Mouse (Mus musculus) adrenal gland, postnatal 4 days (tissue): ENCODE measurements around the gene Mpo. TPM values are rescaled to one million over a fixed set of nuclear protein-coding genes. Genes with fewer than 3 reads are reported as not detected.

Experiments used
- DNase-seq, 2 experiments: peaks; one replicate each; pipeline ENCODE4 v3.0.0; 2021 to 2022; ENCODE audit warnings: low spot score in 2 of 2, mixed read lengths in 2 of 2
- total RNA-seq, 2 experiments: library from RNA; stranded (reverse); gene quantifications; 2 replicates each; pipeline ENCODE4 v1.2.3; 2021

Gene Mpo
- total RNA-seq, 2 experiments from 2014 or later = 2.8 to 12.9 TPM

DNA sequence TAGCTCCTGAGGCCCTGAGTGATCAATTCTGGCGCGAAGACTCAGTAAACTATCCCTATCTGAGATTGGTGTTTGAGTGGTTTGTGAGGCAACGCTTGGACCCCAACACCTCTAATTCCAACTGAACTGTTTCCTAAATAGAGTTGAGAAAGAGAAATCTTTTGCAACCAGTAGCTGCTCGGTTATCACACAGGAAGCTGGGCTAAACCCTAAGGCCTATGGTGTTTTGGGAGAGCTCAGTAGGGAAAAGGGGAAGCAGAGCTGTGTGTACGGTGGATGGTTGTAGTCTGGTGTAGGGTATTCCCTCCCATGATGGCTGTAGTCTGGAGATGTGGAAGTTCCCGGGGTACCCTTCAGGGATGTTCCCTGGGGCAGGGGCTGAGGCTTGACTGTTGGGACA lies 3.3 kb upstream of the Mpo start:
- DNase-seq = no peak

DNA sequence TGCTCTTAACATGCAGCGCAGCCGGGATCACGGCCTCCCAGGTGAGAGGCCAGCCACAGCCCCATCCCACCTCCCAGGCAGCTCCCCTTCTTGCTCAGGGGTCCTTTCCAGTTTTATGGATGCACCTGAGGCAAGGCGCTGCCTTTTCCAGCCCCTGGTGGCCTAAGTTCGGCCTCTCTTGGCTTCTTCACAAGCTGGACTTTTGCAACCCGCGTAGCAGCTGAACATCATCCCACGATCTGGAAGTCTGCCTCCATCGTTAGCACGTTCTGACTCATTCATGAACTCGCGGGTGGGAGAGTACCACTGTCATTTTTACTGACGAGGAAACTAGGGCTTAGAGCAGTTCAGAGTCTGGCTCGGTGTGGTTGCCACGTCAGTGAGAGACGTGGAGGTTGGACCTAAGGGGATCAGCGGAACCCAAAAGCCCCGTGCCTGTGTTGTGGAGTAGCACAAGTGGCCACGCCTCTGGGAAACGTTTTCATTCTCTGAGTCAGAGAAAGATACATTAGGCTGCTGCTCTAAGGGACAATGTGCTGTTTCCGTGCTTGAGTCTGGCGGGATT lies 8.4 kb downstream of the Mpo start:
- no peak for DNase-seq

DNA sequence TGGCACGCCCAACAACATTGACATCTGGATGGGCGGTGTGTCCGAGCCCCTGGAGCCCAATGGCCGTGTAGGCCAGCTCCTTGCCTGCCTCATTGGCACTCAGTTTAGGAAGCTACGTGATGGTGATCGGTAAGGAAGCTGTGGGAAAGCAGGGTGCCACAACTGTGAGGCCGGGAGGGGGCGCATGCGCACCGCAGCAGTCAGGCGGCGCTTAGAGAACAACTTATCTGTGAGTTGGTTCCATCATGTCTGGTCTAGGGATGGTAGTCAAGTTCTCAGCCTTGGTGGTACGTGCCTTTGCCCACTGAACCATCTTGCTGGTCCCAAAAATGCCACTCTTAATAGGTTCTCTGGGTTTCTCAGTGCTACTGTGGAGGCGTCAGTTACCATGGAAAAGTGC lies 9.2 kb downstream of the Mpo start:
- no peak for DNase-seq

DNA sequence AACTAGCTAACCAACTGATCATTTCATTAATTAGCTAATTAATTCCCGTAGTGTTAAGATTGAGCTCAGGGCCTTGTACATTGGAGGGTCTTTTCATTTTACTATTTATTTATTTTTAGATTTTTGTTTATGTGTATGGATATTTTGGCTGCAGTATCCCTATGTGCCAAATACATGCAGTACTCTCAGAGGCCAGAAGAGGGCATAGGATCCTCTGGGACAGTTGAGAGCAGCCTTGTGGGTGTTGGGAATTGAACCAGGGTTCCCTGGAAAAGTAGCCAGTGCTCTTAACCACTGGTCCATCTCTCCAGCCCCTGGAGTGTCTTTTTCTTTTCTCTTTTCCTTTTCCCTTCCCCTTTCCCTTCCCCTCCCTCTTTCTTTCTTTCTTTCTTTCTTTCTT lies 12.1 kb downstream of the Mpo start:
- no peak for DNase-seq

DNA sequence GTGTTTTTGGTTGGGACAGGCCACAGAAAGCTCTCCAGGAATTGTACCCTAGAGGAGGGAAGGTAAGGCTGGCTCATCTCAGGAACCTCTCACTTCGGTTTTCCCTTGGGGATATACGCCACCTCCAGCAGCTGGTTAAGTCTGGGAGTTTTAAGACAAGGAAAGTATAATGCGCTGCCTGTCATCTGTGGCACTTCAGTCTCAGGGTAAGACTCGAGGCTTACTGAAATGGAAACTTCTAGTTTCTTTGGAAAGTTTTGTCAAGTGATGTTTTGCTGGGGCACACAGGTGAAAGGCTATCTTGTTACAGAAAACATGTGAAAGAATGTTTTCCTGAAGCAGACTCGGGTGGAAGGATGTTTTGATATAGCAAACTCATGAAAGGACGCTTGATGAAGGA lies 14.1 kb downstream of the Mpo start:
- no peak for DNase-seq

DNA sequence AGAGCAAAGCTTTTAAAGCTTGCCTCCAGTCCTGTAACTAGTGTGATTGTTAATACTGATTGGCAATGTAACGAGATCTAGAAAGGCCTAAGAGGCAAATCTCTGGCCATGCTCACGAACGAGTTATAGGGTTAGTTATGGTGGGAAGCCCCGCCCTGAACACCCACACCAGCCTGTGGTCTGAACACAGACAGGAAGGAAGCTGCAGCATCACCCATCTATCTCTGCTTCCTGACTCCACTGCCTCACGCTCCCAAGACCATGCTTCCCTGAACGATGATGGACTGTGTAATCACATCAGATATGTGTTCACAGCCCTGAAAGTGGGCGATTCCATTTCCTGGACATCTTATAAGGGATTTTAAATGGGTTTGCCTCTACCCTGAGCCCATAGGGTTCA lies 14.9 kb downstream of the Mpo start:
- DNase-seq = no peak

DNA sequence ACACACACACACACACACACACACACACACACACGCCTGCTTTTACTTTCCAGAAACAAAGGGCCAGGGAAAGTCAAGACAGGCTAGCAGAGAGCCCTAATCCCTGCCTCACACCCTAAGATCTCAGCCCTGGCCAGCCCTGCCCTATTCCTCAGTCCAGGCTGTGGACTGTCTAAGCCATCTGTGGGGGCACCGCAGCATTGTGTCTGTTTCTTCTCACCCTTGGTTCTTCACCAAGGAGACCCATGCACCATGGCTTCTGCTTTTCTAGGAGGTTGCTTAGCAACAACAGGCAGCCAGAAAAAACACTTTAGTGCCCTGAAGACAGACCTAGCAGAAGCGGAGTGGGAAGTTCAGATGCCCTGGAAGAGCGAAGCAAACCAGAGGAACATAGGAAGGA lies 18.0 kb downstream of the Mpo start:
- DNase-seq = no peak

DNA sequence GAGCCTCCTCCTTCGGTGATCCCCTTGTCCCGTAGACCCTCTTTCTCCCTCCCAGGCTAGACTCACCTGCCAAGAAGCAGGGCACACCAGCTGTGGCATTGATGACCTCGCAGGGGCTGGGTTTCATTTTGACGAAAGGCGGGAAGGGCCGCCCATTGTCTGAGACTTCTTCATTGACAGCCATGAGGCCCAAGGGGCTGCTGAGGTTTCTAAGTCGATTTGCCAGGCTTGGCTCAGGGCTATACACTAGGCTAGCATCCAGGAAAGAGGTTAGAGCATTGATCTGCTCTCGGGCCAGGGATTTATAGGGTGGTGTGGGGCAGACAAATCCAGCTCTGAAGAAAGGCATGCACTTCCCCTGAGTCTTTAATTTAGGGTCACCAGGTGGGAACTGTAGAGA lies 21.4 kb downstream of the Mpo start:
- no peak for DNase-seq

DNA sequence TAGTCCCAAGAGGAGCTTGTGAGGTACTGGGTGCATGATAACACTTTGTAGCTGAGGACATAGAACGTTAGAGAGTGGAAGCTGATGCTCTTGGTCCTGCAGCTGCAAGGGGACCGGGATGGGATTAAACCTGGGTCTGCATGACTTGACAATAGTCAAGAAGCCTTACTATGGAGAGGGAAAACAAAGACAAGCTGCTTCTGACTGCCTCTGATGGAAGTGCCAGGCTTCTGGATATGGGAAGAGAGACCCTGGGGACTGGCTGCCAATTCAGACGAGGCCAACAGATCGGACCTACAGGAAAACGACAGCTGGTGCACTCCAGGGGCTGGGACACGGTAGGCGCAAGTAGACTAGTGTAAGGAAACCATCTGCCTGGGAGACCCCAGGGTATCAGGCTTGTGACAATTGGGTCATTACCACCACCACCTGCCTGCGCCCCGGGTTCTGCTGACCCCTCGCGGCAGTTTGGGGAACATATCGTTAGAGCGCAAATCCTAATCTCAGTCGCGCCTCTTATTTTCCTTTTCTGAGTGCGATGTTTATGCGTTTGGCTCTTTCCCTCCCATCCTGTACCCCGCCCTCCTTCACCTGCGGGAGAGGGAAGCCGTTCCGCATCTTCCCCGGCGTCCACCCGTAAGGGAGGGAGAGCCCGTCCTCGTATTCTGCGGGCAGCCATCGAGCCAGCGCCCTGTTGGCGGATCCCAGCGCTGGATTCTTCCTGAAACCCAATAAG lies 23.5 kb downstream of the Mpo start:
- DNase-seq = no peak

DNA sequence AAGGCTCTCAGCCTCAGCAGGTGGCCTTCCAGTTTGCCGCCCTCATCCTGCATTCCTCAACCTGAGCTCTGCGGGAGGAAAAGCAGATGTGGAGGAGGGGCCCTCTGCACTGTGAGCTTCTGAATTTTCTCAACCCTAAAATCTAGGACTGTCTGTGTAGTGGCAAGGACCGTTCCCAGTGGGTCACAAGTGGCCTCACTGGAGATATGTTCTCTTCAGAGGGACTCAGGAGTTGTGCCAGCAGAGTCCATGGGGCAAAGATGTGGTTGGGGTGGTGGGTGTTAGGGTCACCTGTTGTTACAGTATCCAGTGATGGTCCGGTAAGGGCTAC lies 24.0 kb downstream of the Mpo start:
- no peak for DNase-seq

DNA sequence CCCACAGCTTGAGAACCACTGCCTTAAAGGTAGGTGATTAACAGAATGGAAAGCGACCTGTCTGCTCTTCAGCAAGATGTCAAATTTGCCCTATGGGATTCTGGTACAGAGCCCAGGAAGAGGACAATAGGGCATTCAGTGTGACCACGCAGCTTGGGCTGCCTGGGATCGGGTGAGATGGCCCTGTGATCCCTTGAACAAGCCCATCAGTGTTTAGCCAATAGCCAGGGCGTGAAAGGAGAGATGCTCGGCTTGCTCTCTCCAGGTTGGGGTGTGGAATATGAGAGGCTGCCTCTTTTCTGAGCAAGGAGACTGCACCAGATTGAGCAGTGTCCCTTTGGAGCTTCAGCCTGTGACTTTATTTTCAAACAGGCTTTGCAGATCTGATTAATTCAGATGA lies 28.1 kb downstream of the Mpo start:
- no peak for DNase-seq

DNA sequence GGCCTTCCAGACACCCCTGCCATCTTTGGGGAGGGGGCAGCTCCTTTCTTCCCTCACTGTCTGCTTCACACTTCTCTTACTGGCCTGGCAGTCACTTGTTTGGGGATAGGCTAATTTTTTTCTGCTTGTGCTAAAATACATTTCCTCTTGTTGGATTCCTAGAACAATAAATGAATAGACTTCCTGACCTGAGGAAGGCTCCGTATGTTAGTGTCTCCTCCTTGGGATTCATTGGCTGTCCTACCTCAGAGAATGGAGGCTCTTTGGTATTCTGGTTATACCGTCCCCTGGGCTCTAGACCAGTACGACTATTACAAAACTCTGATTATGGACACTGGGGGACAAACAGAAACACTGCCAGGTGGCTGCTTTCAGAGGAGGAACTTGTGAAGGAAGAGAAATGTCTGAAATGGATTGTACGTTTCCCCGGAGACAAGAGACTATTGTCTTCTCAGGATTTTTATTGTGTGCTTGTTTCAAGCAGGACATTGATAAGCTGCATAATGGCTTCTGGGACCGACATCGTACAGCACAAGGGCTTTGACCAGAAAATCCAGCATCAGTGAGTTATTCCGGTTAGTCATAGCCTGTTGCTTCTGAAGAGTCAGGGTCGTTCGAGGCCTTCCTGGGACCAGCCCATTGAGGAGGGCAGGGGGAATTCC lies 35.0 kb downstream of the Mpo start, which contains the start of gene Lpo:
Lpo (minus strand) TSS at position 51 of the 662 bp plus-strand sequence.
- DNase-seq = no peak

DNA sequence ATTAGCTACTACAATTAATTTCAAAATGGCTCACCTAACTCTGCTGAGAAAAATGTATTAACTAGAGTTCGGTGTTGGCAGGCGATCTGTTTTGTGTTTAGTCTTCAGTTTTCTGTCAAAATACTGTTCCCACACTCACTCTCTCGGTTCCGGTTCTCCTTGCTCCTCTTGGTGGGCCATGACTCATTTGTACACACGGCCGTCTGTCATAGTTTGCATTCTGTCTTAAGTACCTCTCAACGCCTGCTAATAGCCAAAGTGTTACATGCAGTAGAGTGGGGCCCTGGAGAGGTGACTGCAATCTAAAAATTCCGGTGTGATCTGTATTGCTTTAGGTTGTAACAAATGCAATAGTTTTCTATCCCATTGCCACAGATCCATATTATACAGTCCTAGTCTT lies 47.3 kb downstream of the Mpo start:
- no peak for DNase-seq

DNA sequence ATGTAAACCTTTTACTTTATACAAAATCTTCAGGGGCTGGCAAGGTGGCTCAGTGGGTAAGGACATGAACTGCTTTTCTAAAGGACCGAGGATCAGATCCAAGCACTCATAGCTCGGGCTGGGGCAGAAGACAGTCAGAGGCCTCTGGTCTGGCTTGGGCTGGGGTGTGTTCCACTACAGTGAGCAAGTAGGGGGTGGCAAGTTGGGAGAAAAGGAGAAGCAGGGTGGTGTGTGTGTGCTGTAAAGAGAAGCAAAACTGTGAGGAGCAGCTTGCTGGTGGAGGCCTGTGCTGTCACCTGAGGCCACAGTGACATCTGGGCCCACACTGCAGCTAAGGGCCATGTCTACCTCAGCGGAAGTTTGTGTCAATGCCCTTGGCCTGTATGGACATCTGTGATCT lies 48.1 kb downstream of the Mpo start:
- DNase-seq = no peak

DNA sequence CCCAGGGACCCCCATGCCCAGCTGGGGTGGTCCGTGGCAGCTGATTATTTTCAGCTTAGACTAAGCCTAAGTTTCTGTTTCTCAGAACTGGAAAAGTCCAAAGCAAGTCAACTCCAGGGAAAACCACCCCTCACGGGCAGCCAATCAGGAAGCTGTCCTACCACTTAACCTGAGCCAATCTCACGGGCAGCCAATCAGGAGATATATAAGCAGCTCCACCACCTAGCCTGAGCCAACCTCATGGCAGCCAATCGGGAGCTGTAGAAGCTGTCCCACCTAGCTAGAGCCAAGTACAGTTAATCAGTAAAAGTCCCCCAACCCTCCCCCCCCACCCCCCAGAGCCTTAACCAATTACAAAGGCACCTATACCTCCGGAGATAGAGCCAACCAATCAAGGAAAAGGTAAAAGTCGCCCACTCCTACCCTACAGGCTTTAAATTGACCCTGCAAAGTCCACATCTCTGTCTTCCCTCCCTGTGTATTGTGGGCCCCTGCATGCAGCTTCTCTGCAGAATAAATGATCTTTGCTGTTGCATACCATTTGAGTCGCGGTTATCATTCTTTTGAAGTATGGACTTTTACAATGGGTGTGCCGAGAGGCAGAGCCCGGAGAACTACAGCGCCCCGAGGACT lies 53.7 kb downstream of the Mpo start:
- no peak for DNase-seq

DNA sequence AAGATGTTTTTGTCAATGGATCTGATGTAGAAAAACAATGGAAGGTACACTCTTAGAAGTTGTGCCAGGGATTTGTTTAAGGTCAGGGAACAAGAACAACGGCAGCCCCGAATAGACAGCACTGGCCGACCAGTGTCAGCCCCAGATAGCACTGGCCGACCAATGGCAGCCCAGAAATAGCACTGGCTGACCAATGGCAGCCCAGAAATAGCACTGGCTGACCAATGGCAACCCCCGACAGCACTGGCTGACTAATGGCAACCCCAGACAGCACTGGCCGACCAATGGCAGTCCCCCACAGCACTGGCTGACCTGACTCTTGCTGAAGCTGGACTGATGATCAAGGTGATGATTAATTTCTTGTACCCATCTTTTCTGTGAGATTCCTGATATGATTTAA lies 54.5 kb downstream of the Mpo start:
- DNase-seq = no peak

DNA sequence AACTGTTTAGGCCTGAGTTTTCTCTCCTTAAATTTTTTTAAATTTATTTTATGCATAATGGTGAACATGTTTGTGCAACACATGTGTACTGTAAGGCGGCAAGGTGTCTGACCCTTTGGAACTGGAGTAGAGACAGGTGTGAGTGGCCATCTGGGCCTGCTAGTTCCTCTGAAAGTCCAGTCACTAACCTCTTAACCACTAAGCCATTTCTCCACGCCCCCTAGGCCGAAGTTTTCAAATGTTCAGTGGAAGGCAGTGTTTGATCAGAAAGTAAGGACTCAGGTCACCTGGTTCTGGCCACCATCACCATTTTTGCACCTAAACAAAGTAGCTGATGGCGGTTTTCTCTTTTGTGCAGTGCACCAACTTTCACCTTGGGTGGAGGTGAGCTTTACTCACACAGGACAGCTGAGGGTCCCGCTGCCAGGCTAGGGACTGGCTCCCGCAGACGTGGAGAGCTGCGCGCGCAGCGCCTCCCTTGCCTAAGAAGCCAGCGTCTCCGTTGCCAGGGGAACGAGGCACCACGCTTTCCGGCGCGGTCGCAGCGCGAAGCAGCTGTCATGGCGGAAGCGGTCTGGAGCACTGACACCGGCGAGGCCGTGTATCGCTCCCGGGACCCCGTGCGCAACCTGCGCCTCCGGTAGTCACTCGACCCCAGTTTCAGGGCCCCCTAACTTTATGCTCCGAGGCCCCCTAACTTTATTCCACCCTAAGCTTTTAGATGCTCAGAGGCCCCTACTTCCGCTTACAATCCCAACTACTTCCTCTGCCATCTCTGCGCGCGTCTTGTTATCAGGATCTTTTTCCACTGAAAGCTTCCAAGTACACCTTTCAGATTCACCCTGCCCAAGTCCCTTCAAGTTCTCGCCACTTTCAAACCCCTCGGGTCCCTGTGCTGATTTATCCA lies 59.6 kb downstream of the Mpo start, which contains the start of gene Mks1:
Mks1 (plus strand) TSS at position 526 of the 907 bp plus-strand sequence.
- DNase-seq = peak; percentile 80

DNA sequence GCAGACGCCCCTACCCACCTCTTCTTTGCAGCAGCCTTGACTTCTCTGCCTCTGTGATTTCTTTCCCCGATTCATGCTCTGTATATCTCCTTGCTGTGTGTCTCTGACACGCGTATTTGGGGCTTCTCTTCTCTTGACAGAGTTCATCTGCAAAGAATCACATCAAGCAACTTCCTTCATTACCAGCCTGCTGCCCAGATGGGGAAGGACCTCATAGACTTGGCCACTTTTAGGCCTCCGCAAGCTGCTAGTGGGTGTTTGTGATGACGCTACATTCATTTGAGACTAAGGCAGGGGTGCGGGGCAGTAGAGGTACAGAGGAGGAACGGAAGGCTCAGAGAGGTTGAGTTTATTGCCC lies 60.2 kb downstream of the Mpo start:
- DNase-seq = no peak
